Mouse (Mus musculus): ENCODE results near the gene Cat. TPM values are rescaled to one million over a fixed set of nuclear protein-coding genes. Genes with fewer than 3 reads are reported as not detected.

Cat gene
- 10 to 100 TPM; 36.0 to 37.0 TPM for total RNA-seq (2023)

DNA sequence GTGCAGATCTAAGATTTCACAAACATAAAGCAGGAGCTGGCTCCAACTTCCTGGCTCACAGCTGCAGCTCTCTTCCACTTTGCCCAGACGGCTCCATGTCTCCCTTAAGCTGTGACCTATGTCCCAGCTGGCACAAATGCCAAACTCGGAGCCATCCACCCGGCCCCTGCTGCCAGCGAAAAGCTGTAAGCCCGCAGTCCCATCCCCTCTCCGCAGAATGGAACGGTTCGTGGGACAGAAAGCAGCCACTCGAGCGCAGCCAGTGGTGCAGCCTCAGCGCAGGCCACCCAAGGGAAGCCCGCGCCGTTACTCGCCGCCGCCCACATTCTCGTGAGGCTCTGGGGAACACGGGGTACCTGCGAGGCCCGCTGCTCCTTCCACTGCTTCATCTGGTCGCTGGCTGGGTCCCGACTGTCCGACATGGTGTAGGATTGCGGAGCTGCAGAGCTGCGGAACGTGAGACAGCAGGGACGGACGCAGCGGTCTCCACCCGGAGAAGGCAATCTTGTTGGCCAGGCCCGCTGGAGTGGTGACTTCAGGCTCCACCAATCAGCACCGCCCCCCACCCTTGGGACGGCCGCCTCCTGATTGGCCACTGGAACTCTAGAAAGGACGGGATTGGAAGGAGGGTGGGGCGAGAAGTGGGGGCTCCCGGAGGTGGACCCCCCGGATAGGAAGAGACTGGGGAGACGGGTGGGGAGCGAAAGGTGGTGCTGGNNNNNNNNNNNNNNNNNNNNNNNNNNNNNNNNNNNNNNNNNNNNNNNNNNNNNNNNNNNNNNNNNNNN is at the start of gene Cat:
Gene Cat (minus strand): TSS at position 544 of the 785 bp plus-strand sequence.

DNA sequence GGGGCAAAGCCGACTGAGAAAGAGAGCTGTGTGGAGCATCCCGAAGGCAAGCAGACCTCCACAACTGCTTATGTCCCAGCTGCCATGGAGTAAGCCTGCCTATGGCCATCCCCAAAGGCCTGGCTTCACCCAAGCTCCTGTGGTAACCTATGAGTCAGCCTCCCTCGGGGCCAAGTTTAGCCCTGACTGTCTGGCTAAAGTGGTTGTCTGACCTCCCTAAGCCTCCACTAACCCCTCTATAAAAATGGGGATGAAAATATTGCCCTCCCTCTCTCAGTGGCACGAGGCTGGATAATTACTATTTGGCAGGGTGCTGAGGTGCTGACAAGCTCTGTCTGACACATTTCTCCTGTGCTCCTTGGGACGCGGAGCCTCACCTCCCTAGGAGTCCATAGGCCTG is 73.6 kb downstream of the Cat start, which contains the start of gene Elf5:
Gene Elf5 (plus strand): TSS at position 341 of the 400 bp plus-strand sequence.

Other genes starting within 250 kb of the Cat start
- under 1 TPM in 1 of 2 experiments, not detected in 1; 0.55 TPM for gene Ehf, start 181.9 kb downstream of the Cat start, total RNA-seq (2023)
- not detected for gene Elf5, start 73.5 kb downstream of the Cat start, total RNA-seq (2023)
- 10 to 100 TPM; 45.4 to 47.8 TPM for gene Abtb2, start 81.2 kb upstream of the Cat start, total RNA-seq (2023)

All from neutrophil, adult 59 days (primary cell).